Mouse (Mus musculus): ENCODE measurements at regions not wholly inside any gene's neighbourhood (a gene's known extent, or its start where the extent isn't known, plus 50 kb on each side); places are given as distances from the start of the nearest gene placed in this dataset.

DNA sequence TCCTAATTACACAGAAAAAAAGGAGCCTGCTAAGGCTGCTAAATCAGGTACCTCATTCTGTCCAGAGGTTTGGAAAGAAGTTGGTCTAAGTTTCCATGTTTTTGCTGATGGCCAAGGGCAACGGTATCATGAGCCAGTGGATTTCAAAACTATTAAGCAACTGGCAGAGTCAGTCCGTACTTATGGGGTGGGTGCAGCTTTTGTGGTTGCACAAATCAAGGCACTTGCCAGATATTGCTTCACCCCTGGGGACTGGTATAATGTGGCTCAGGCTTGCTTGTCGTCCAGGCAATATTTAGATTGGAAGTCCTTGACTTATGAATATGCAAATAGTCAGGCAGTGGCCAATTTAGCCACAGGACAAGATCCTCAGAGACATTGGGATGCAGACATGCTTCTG, 65.2 kb upstream of the 9130204L05Rik start:
- TF ChIP-seq CTCF (conservative IDR thresholded peaks at IDR 0.05; ENCODE audit: low read length) (no peak), POU5F1 (IDR thresholded peaks at IDR 0.05; ENCODE audit: borderline replicate concordance, low read length) (no peak), NANOG (IDR thresholded peaks at IDR 0.05; ENCODE audit: borderline replicate concordance, low read length) (no peak)

All from E14TG2a.4 (cell line).